In genomic region chr4:136934746-136935613, GRCm38 (mm10) we compare ENCODE assay signal across 12 mouse cellular contexts. TPM values are rescaled to one million over a fixed set of nuclear protein-coding genes. Genes with fewer than 3 reads are reported as not detected.
DNase-seq lines count a peak whose midpoint lies in the region; ATAC-seq and TF ChIP-seq lines count a peak whose summit lies in the region.
"Had no signal": no experiment of that assay in that cellular context is flagged by ENCODE, and none has a peak within 500 bp of the region (broad histone marks: within the 10 kb centered on the region; RNA-seq: fewer than 3 reads in every experiment).

No protein-coding gene starts in this region.

- no peak overlapping the region for H3K4me3 ChIP-seq in embryonic facial prominence, embryonic 14.5 days (ENCODE audit: low read depth, low read length)
- H3K4me3 ChIP-seq in embryonic facial prominence, embryonic 10.5 days, result no peak overlapping the region
- no peak overlapping the region for H3K4me3 ChIP-seq in kidney, postnatal 0 days (replicated peaks; ENCODE audit: low read depth, low read length)
- no peak overlapping the region for H3K4me3 ChIP-seq in liver, embryonic 16.5 days (ENCODE audit: low read depth, low read length)
- H3K4me3 ChIP-seq: heart, adult 2 months had no signal

- no peak for TF ChIP-seq POLR2A in brain, embryonic 14.5 days (IDR thresholded peaks at IDR 0.05; ENCODE audit: borderline replicate concordance, extremely low read depth, insufficient read depth, insufficient read length, poor library complexity, severe bottlenecking)

- no peak overlapping the region for H3K27ac ChIP-seq in embryonic facial prominence, embryonic 14.5 days (replicated peaks; ENCODE audit: low read depth, low read length)
- no peak overlapping the region for H3K27ac ChIP-seq in embryonic facial prominence, embryonic 10.5 days (replicated peaks)
- no peak overlapping the region for H3K27ac ChIP-seq in kidney, postnatal 0 days
- H3K27ac ChIP-seq in liver, embryonic 16.5 days (ENCODE audit: low read length), result no peak overlapping the region
- H3K27ac ChIP-seq: heart, adult 2 months had no signal

- H3K36me3 ChIP-seq in embryonic facial prominence, embryonic 14.5 days (ENCODE audit: control insufficient read depth, insufficient read depth, low read length), result no peaks in the 10 kb centered on the region
- no peaks in the 10 kb centered on the region for H3K36me3 ChIP-seq in embryonic facial prominence, embryonic 10.5 days (replicated peaks)
- H3K36me3 ChIP-seq in kidney, postnatal 0 days (ENCODE audit: insufficient read depth, low read length), result no peaks in the 10 kb centered on the region
- H3K36me3 ChIP-seq in liver, embryonic 16.5 days (ENCODE audit: control insufficient read depth, insufficient read depth), result no peaks in the 10 kb centered on the region

- H3K9me3 ChIP-seq in embryonic facial prominence, embryonic 14.5 days (ENCODE audit: control insufficient read depth, low read length), result no peaks in the 10 kb centered on the region
- no peaks in the 10 kb centered on the region for H3K9me3 ChIP-seq in embryonic facial prominence, embryonic 10.5 days
- H3K9me3 ChIP-seq in kidney, postnatal 0 days (replicated peaks; ENCODE audit: low read length), result no peaks in the 10 kb centered on the region
- H3K9me3 ChIP-seq in liver, embryonic 16.5 days (replicated peaks; ENCODE audit: control insufficient read depth, low read length), result no peaks in the 10 kb centered on the region

- no peak overlapping the region for H3K4me2 ChIP-seq in embryonic facial prominence, embryonic 14.5 days (ENCODE audit: low read depth, low read length)
- no peak overlapping the region for H3K4me2 ChIP-seq in kidney, postnatal 0 days (ENCODE audit: low read length)
- H3K4me2 ChIP-seq in liver, embryonic 16.5 days (ENCODE audit: low read depth, low read length), result peak overlapping the region; percentile 24; the same call in 1 of the 2 replicates

- 39% methylated on average over 17 of the region's 18 CpGs for WGBS in embryonic facial prominence, embryonic 14.5 days
- WGBS in embryonic facial prominence, embryonic 10.5 days, result 57% methylated on average over 18 of the region's 18 CpGs
- 48% methylated on average over 18 of the region's 18 CpGs for WGBS in kidney, postnatal 0 days
- WGBS in liver, embryonic 16.5 days (ENCODE audit: insufficient replicate concordance), result 36% methylated on average over 18 of the region's 18 CpGs

- no peaks in the 10 kb centered on the region; the same call in 1 of the 2 replicates for H3K27me3 ChIP-seq in embryonic facial prominence, embryonic 14.5 days (replicated peaks; ENCODE audit: control insufficient read depth, insufficient read depth, low read length)
- peaks cover 56% of the 10 kb centered on the region for H3K27me3 ChIP-seq in embryonic facial prominence, embryonic 10.5 days (replicated peaks; ENCODE audit: low read depth, poor library complexity, severe bottlenecking)
- no peaks in the 10 kb centered on the region for H3K27me3 ChIP-seq in kidney, postnatal 0 days (ENCODE audit: insufficient read depth, low read length)
- no peaks in the 10 kb centered on the region; the same call in none of the 2 replicates for H3K27me3 ChIP-seq in liver, embryonic 16.5 days (ENCODE audit: control insufficient read depth, insufficient read depth, low read depth, low read length)

- peak; percentile 32; the same call in 1 of the 2 replicates for ATAC-seq in embryonic facial prominence, embryonic 14.5 days (ENCODE audit: low read depth)
- ATAC-seq in kidney, postnatal 0 days (replicated peaks; ENCODE audit: low FRiP score, low read depth), result no peak
- ATAC-seq in liver, embryonic 16.5 days (ENCODE audit: low read depth), result peak; percentile 53

- H3K9ac ChIP-seq in embryonic facial prominence, embryonic 14.5 days (ENCODE audit: low read depth, low read length), result no peak overlapping the region
- H3K9ac ChIP-seq in kidney, postnatal 0 days (ENCODE audit: low read depth, low read length), result no peak overlapping the region
- no peak overlapping the region for H3K9ac ChIP-seq in liver, embryonic 16.5 days (ENCODE audit: low read depth, low read length)

- H3K4me1 ChIP-seq in embryonic facial prominence, embryonic 14.5 days (ENCODE audit: control insufficient read depth, insufficient read depth, low read length), result no peaks in the 10 kb centered on the region
- H3K4me1 ChIP-seq in embryonic facial prominence, embryonic 10.5 days, result peaks cover 15% of the 10 kb centered on the region
- H3K4me1 ChIP-seq in kidney, postnatal 0 days (replicated peaks; ENCODE audit: insufficient read depth, low read length), result no peaks in the 10 kb centered on the region
- H3K4me1 ChIP-seq in liver, embryonic 16.5 days (ENCODE audit: control insufficient read depth, low read depth, low read length), result peaks cover 20% of the 10 kb centered on the region

- TF ChIP-seq CTCF in kidney, postnatal 0 days (IDR thresholded peaks at IDR 0.05; ENCODE audit: low read depth), result no peak
- no peak for TF ChIP-seq CTCF in brain, embryonic 14.5 days (IDR thresholded peaks at IDR 0.05; ENCODE audit: borderline replicate concordance, extremely low read depth, insufficient read depth, insufficient read length)

- DNase-seq in embryonic facial prominence, embryonic 14.5 days (ENCODE audit: low spot score), result peak; percentile 27
- DNase-seq in embryonic facial prominence, embryonic 10.5 days (ENCODE audit: low spot score), result no peak
- peak; percentile 33 for DNase-seq in kidney, postnatal 0 days (ENCODE audit: low spot score)
- no peak for DNase-seq in kidney, postnatal 36 days
- peak; percentile 55 for DNase-seq in brain, embryonic 14.5 days (ENCODE audit: low read depth)
- DNase-seq in cerebellum, adult 11-12 months, result no peak
- no peak for DNase-seq in layer of hippocampus, adult 9-11 months
- DNase-seq: adrenal gland, adult 8-10 months; cerebellum, adult 9-10 months; heart, adult 2 months; kidney, adult 18-20 months had no signal

RNA-seq across cellular contexts. Expression of gene Epha8, which starts 21.6 kb away (rescaled TPM):
- polyA plus RNA-seq in embryonic facial prominence, embryonic 14.5 days (2014; fragmentation: Nextera tagmentation; extraction: Ambion mirVana), result 1.4 and 1.7 TPM in 2 replicates
- polyA plus RNA-seq in embryonic facial prominence, embryonic 10.5 days (2016; fragmentation: Nextera tagmentation; extraction: Ambion mirVana), result 0.88 and 1.1 TPM in 2 replicates
- polyA plus RNA-seq in kidney, postnatal 0 days (2015; fragmentation: Nextera tagmentation; extraction: Ambion mirVana), result 0.24 and 0.63 TPM in 2 replicates
- polyA plus RNA-seq in brain, embryonic 14.5 days (2012; rRNA removed), result 28.5 and 33.9 TPM in 2 replicates
- polyA plus RNA-seq in liver, embryonic 16.5 days (2015; fragmentation: Nextera tagmentation; extraction: Ambion mirVana), result 0.28 and 0.46 TPM in 2 replicates

RNA-seq across cellular contexts. Expression of gene C1qa, which starts 36.4 kb away (rescaled TPM):
- polyA plus RNA-seq in embryonic facial prominence, embryonic 14.5 days (2014; fragmentation: Nextera tagmentation; extraction: Ambion mirVana), result 46.6 and 49.2 TPM in 2 replicates
- polyA plus RNA-seq in embryonic facial prominence, embryonic 10.5 days (2016; fragmentation: Nextera tagmentation; extraction: Ambion mirVana), result 4.6 and 8.1 TPM in 2 replicates
- 30.2 and 35.8 TPM in 2 replicates for polyA plus RNA-seq in kidney, postnatal 0 days (2015; fragmentation: Nextera tagmentation; extraction: Ambion mirVana)
- polyA plus RNA-seq in brain, embryonic 14.5 days (2012; rRNA removed), result 14.2 and 14.9 TPM in 2 replicates
- polyA plus RNA-seq in liver, embryonic 16.5 days (2015; fragmentation: Nextera tagmentation; extraction: Ambion mirVana), result 68.0 and 75.9 TPM in 2 replicates

RNA-seq across cellular contexts. Expression of gene C1qc, which starts 42.1 kb away (rescaled TPM):
- polyA plus RNA-seq in embryonic facial prominence, embryonic 14.5 days (2014; fragmentation: Nextera tagmentation; extraction: Ambion mirVana), result 46.2 and 47.9 TPM in 2 replicates
- 5.6 and 7.2 TPM in 2 replicates for polyA plus RNA-seq in embryonic facial prominence, embryonic 10.5 days (2016; fragmentation: Nextera tagmentation; extraction: Ambion mirVana)
- 27.2 and 34.6 TPM in 2 replicates for polyA plus RNA-seq in kidney, postnatal 0 days (2015; fragmentation: Nextera tagmentation; extraction: Ambion mirVana)
- 18.3 and 19.5 TPM in 2 replicates for polyA plus RNA-seq in brain, embryonic 14.5 days (2012; rRNA removed)
- polyA plus RNA-seq in liver, embryonic 16.5 days (2015; fragmentation: Nextera tagmentation; extraction: Ambion mirVana), result 60.4 and 68.2 TPM in 2 replicates

RNA-seq across cellular contexts. Expression of gene C1qb, which starts 49.0 kb away (rescaled TPM):
- polyA plus RNA-seq in embryonic facial prominence, embryonic 14.5 days (2014; fragmentation: Nextera tagmentation; extraction: Ambion mirVana), result 85.2 and 99.6 TPM in 2 replicates
- 17.0 and 20.1 TPM in 2 replicates for polyA plus RNA-seq in embryonic facial prominence, embryonic 10.5 days (2016; fragmentation: Nextera tagmentation; extraction: Ambion mirVana)
- polyA plus RNA-seq in kidney, postnatal 0 days (2015; fragmentation: Nextera tagmentation; extraction: Ambion mirVana), result 54.4 and 69.0 TPM in 2 replicates
- 27.5 and 30.5 TPM in 2 replicates for polyA plus RNA-seq in brain, embryonic 14.5 days (2012; rRNA removed)
- polyA plus RNA-seq in liver, embryonic 16.5 days (2015; fragmentation: Nextera tagmentation; extraction: Ambion mirVana), result 129 and 142 TPM in 2 replicates

Comparison
In these comparisons a context has a peak if more than half of its experiments do, and no peak if none do; other contexts are left out.
1. DNase-seq: peak in embryonic facial prominence, embryonic 14.5 days (single experiment), kidney, postnatal 0 days (single experiment) and brain, embryonic 14.5 days (single experiment); none in embryonic facial prominence, embryonic 10.5 days (single experiment), kidney, postnatal 36 days (0 of 2), cerebellum, adult 11-12 months (single experiment) and layer of hippocampus, adult 9-11 months (single experiment).
2. RNA of gene Epha8, which starts 21.6 kb away (polyA plus RNA-seq): 28.5 to 33.9 TPM in brain, embryonic 14.5 days; 1.4 to 1.7 TPM in embryonic facial prominence, embryonic 14.5 days, 0.88 to 1.1 TPM in embryonic facial prominence, embryonic 10.5 days, 0.24 to 0.63 TPM in kidney, postnatal 0 days and 0.28 to 0.46 TPM in liver, embryonic 16.5 days; every median in the first group is over 10 times any median in the second.